Mouse (Mus musculus): Measurements from ENCODE around the gene Trappc12. TPM values are rescaled to one million over a fixed set of nuclear protein-coding genes. Genes with fewer than 3 reads are reported as not detected.
A peak's percentile ranks its signal among the peaks of the same experiment; 100 is the strongest.

The Trappc12 gene
- polyA plus RNA-seq, 1 experiment from 2014 or later: 42.3 TPM

DNA sequence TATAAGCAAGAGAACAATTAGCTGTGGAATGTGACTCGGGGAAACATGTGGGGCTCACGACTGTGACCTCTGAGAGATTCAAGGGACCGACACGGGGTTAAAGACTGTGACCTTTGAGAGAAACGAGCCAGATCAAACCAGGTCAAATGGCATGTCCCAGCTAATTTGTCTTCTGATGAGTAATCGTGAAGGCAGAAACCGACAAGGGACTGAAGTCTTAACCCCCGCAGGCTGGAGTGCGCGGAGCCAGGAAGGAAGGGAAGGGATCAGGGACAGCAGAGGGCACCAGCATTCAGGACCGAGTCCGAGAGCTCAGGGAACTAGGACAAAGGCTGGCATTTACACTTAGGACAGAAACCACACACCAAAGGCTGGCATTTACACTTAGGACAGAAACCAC is 45.9 kb downstream of the Trappc12 start:
- WGBS: 15% methylated on average over 12 of the region's 12 CpGs
- no peak overlapping the region for H3K4me2 ChIP-seq (replicated peaks)
- peaks cover 11% of the 10 kb centered on the region; the same call in 1 of the 2 replicates for H3K36me3 ChIP-seq
- no peak overlapping the region for H3K4me3 ChIP-seq (replicated peaks)
- no peak overlapping the region for H3K27ac ChIP-seq (replicated peaks)
- H3K27me3 ChIP-seq: no peaks in the 10 kb centered on the region
- H3K9ac ChIP-seq: no peak overlapping the region
- 0 out of 2 replicates have a peak, but pooled peaks cover 3% of the 10 kb centered on the region for H3K4me1 ChIP-seq
- ATAC-seq (ENCODE audit: insufficient number of reproducible peaks, low FRiP score, low TSS enrichment, low read depth): no peak
- H3K9me3 ChIP-seq (replicated peaks): no peaks in the 10 kb centered on the region

DNA sequence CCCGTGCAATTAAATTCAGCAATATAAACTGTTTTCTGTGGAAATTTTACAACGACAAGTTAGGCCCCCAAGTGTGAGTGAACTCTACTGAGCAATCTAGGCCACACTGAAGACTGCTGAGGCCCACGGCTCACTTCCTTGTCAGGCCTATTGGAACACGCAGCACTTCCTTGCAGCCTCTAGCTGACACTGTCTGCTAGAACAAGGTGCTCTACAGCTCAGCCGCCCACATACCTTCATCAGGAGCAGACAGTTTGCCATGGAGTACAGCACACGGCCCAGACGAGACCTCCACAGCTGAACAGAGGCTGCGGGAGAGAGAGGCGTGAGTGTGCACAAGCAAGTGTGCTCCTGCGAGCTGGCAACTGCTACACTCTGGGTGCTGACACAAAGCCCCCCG is 49.0 kb downstream of the Trappc12 start:
- no peak for ATAC-seq (ENCODE audit: insufficient number of reproducible peaks, low FRiP score, low TSS enrichment, low read depth)
- H3K4me2 ChIP-seq (replicated peaks): no peak overlapping the region
- no peak overlapping the region for H3K27ac ChIP-seq (replicated peaks)
- no peaks in the 10 kb centered on the region for H3K27me3 ChIP-seq
- WGBS: 81% methylated on average over 11 of the region's 11 CpGs
- no peaks in the 10 kb centered on the region for H3K9me3 ChIP-seq (replicated peaks)
- no peak overlapping the region for H3K4me3 ChIP-seq (replicated peaks)
- 0 out of 2 replicates have a peak, but pooled peaks cover 3% of the 10 kb centered on the region for H3K4me1 ChIP-seq
- H3K36me3 ChIP-seq: peaks cover 15% of the 10 kb centered on the region
- no peak overlapping the region for H3K9ac ChIP-seq

DNA sequence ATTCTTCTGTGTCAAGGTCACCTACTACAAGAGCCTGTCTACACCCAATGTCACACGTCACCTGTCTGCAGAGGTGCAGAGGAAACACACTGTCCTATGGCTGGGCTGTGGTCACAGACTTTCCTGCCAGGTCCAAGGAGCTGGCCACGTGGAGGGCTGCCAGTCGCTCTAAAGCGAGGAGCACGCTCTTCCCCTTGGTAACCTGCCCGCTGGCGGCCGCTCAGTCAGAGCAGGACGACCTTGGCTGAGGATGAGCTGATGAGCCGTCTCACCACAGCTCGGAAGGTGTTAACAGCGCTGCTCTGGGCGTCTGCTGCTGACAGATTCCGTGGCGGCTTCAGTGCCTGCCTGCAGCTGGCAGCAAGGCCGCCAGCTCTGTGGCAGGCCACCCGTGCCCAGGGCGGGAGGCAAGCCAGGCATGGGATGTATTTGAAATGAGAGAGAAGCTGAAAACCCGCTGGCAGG is 49.7 kb downstream of the Trappc12 start:
- WGBS: 76% methylated on average over 19 of the region's 19 CpGs
- ATAC-seq (ENCODE audit: insufficient number of reproducible peaks, low FRiP score, low TSS enrichment, low read depth): no peak
- Histone ChIP-seq H3K9me3 (replicated peaks) (no peaks in the 10 kb centered on the region), H3K27ac (replicated peaks) (no peak overlapping the region), H3K4me1 (0 out of 2 replicates have a peak, but pooled peaks cover 3% of the 10 kb centered on the region), H3K36me3 (peaks cover 22% of the 10 kb centered on the region), H3K27me3 (no peaks in the 10 kb centered on the region), H3K9ac (no peak overlapping the region), H3K4me3 (replicated peaks) (no peak overlapping the region), H3K4me2 (replicated peaks) (no peak overlapping the region)

DNA sequence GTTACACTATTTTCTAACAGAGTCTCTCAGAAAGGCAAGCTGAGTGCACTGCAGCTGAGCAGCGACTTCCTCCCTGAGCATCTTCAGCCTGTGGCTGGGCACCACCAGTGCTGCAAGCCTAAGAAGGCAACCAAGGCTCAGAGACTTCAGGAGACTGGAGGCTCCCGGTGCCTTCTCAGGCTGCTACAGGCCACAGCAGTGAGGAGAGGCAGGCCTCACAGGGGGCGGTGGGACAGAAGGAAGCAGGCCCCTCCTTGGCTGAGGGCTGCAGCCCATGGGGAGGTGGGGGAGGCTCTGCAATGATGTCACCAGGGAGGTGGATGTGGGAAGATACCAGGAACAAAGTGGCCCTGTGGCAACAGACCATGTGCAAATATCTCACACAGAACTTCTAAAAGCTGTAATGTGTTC is 50.2 kb downstream of the Trappc12 start:
- Histone ChIP-seq H3K36me3 (peaks cover 27% of the 10 kb centered on the region), H3K27me3 (no peaks in the 10 kb centered on the region), H3K4me1 (0 out of 2 replicates have a peak, but pooled peaks cover 3% of the 10 kb centered on the region), H3K4me3 (replicated peaks) (no peak overlapping the region), H3K9ac (no peak overlapping the region), H3K4me2 (replicated peaks) (no peak overlapping the region), H3K27ac (replicated peaks) (peak overlapping the region; percentile 66), H3K9me3 (replicated peaks) (no peaks in the 10 kb centered on the region)
- peak; percentile 32; the same call in 1 of the 2 replicates for ATAC-seq (ENCODE audit: insufficient number of reproducible peaks, low FRiP score, low TSS enrichment, low read depth)
- 39% methylated on average over 3 of the region's 3 CpGs for WGBS

DNA sequence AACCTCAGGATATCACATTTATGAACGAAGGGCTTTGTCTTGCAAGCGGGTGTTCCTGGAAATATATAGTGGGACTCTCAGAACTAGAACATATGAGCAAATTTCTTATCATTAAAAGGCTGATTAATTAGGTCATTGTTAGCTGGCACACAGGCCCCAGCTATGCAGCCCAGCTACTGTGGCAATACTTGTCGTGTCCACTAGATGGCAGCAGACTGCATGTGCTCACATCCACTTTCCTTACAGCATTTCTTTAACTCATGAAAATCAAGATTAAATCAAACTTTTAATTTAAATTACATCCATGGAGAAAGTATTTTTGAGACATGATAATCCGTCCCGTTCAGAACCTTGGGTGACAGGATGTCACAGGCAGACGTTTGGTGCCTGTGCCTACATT is 50.6 kb downstream of the Trappc12 start:
- H3K27me3 ChIP-seq: no peaks in the 10 kb centered on the region
- ATAC-seq (ENCODE audit: insufficient number of reproducible peaks, low FRiP score, low TSS enrichment, low read depth): no peak
- 8% methylated on average over 6 of the region's 6 CpGs for WGBS
- 0 out of 2 replicates have a peak, but pooled peaks cover 3% of the 10 kb centered on the region for H3K4me1 ChIP-seq
- peaks cover 27% of the 10 kb centered on the region for H3K36me3 ChIP-seq
- H3K4me3 ChIP-seq (replicated peaks): no peak overlapping the region
- no peaks in the 10 kb centered on the region for H3K9me3 ChIP-seq (replicated peaks)
- H3K27ac ChIP-seq (replicated peaks): peak overlapping the region; percentile 66; the same call in 1 of the 2 replicates
- no peak overlapping the region for H3K4me2 ChIP-seq (replicated peaks)
- H3K9ac ChIP-seq: no peak overlapping the region

DNA sequence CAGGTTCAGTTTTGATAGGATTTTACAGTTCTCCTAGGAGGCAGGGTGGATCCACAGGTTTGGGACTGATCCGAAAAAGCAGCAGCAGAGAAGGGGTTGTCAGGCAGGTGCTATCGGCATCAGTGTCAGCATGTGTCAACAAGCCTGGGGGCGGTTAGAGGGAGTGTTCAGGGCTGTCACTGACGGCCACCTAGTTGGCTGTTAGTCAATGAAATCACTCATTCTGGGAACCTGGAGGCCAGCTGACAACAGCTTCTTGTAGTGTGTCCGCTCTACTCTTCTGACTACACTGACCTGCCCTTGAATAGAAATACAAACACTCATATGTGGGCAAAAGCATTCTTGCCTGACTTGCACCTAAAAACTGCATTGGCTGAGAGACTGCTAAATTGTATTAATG is 51.2 kb downstream of the Trappc12 start:
- no peaks in the 10 kb centered on the region for H3K27me3 ChIP-seq
- H3K4me1 ChIP-seq: 0 out of 2 replicates have a peak, but pooled peaks cover 3% of the 10 kb centered on the region
- H3K9ac ChIP-seq: no peak overlapping the region
- H3K4me3 ChIP-seq (replicated peaks): no peak overlapping the region
- H3K4me2 ChIP-seq (replicated peaks): no peak overlapping the region
- H3K9me3 ChIP-seq (replicated peaks): no peaks in the 10 kb centered on the region
- H3K27ac ChIP-seq (replicated peaks): no peak overlapping the region
- peaks cover 27% of the 10 kb centered on the region for H3K36me3 ChIP-seq
- WGBS: 58% methylated on average over 5 of the region's 5 CpGs
- ATAC-seq (ENCODE audit: insufficient number of reproducible peaks, low FRiP score, low TSS enrichment, low read depth): no peak

DNA sequence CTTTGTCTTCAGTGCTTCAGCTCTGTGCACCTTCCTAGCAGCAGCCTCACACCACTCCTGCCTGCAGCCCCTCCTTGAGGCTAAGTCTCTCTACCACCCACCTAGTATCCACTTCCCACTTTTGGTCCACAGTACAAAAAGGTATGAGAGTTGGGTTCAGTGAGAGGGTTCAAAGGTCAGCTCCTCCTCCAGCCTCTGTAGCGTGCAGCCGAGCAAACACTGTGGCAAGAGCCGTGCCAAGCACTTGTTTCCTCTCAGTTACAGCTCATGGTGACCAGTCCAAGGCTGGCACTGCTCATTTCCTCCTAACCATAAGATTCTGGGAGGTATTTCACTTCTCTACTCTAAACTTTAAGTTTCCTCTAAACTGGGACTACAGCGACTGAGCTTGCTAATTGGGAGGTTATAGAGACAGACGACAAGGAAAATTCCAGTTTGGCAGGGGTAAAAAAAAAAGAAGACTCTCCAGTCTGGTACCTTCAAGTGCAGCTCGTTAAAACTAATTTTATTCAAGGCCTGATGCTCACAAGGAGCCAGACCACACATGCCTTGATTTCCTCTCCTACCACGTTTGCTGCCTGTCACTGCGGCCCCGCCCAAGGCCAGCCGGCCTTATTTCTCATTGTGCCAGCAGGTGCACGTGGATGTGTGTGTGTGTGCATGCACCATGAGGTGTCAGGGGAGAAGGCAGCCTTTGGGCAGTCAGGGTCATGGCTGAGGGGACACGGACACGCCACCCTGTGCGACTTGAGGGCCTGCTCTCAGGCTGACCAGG is 52.3 kb downstream of the Trappc12 start:
- 68% methylated on average over 14 of the region's 14 CpGs for WGBS
- Histone ChIP-seq H3K4me1 (0 out of 2 replicates have a peak, but pooled peaks cover 3% of the 10 kb centered on the region), H3K27me3 (no peaks in the 10 kb centered on the region), H3K27ac (replicated peaks) (no peak overlapping the region), H3K36me3 (peaks cover 21% of the 10 kb centered on the region), H3K4me3 (replicated peaks) (no peak overlapping the region), H3K9me3 (replicated peaks) (no peaks in the 10 kb centered on the region), H3K9ac (no peak overlapping the region), H3K4me2 (replicated peaks) (no peak overlapping the region)
- no peak for ATAC-seq (ENCODE audit: insufficient number of reproducible peaks, low FRiP score, low TSS enrichment, low read depth)

DNA sequence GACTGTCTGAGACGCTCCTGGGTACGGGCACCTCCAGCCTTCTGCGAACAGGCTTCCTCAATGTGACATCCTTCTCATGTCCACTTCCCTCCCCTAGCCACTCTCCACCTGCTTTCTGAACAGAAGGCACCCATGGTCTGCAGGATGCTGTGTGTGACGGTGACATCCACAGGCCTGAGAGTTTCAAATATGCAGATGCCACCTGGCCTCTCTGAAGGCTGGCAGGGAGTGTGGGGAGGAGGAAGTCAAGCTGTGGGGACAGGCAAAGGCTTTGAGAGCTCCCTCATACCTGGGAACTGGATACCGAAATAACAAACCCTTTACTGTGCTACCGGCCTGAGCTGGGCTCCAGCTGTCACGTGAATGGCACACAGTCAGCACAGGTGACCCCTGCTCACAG is 55.5 kb downstream of the Trappc12 start:
- Histone ChIP-seq H3K27ac (replicated peaks) (no peak overlapping the region), H3K4me3 (replicated peaks) (no peak overlapping the region), H3K9me3 (replicated peaks) (no peaks in the 10 kb centered on the region), H3K4me2 (replicated peaks) (no peak overlapping the region), H3K36me3 (peaks cover 43% of the 10 kb centered on the region), H3K9ac (no peak overlapping the region), H3K4me1 (no peaks in the 10 kb centered on the region), H3K27me3 (no peaks in the 10 kb centered on the region)
- ATAC-seq (ENCODE audit: insufficient number of reproducible peaks, low FRiP score, low TSS enrichment, low read depth): no peak
- 91% methylated on average over 7 of the region's 7 CpGs for WGBS

DNA sequence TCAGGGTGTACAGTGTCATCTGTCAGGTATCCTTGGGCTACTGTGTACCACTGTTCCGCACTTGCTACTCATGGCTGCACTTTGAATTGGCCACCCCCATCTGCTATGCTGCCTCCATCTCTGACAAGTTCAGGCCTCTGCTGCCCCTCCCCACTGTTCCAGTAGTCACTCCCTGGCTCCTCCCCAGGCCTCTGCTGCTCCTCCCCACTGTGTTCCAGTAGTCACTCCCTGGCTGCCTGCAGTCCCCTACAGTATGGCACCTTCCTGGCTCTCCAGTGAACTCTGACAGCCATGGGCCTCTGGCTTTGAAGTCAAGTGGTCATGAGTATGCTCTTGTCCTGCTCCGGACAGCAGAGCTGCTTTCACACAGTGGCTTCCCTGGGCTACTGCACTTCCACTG is 56.0 kb downstream of the Trappc12 start:
- WGBS: 89% methylated on average over 2 of the region's 2 CpGs
- H3K4me1 ChIP-seq: no peaks in the 10 kb centered on the region
- no peak overlapping the region for H3K27ac ChIP-seq (replicated peaks)
- no peak for ATAC-seq (ENCODE audit: insufficient number of reproducible peaks, low FRiP score, low TSS enrichment, low read depth)
- H3K4me3 ChIP-seq (replicated peaks): no peak overlapping the region
- H3K9me3 ChIP-seq (replicated peaks): no peaks in the 10 kb centered on the region
- H3K36me3 ChIP-seq: peaks cover 48% of the 10 kb centered on the region
- no peak overlapping the region for H3K4me2 ChIP-seq (replicated peaks)
- H3K27me3 ChIP-seq: no peaks in the 10 kb centered on the region
- H3K9ac ChIP-seq: no peak overlapping the region

DNA sequence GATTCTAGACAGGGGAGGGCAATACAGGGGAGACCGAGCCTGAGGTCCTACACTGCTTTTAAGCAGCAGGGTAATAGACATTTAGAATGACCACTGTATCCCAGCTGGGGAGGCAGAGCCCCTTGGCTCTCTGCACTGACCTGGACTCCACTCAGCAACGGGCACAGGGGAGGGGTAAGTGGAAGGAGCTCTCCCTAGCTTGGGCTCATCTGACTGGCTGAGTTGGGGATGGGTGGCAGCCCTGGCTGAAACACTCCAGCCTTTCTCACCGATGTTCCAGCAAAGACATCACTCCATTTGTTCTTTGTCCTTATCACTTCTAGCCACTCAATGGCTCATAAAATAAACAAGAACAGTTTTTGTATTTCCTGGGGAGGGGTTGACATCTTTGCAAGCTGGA is 56.5 kb downstream of the Trappc12 start:
- no peak overlapping the region for H3K4me3 ChIP-seq (replicated peaks)
- no peaks in the 10 kb centered on the region for H3K4me1 ChIP-seq
- no peak overlapping the region for H3K9ac ChIP-seq
- WGBS: 82% methylated on average over 3 of the region's 3 CpGs
- no peak overlapping the region for H3K4me2 ChIP-seq (replicated peaks)
- H3K27me3 ChIP-seq: no peaks in the 10 kb centered on the region
- no peak for ATAC-seq (ENCODE audit: insufficient number of reproducible peaks, low FRiP score, low TSS enrichment, low read depth)
- no peak overlapping the region for H3K27ac ChIP-seq (replicated peaks)
- peaks cover 50% of the 10 kb centered on the region for H3K36me3 ChIP-seq
- H3K9me3 ChIP-seq (replicated peaks): no peaks in the 10 kb centered on the region

DNA sequence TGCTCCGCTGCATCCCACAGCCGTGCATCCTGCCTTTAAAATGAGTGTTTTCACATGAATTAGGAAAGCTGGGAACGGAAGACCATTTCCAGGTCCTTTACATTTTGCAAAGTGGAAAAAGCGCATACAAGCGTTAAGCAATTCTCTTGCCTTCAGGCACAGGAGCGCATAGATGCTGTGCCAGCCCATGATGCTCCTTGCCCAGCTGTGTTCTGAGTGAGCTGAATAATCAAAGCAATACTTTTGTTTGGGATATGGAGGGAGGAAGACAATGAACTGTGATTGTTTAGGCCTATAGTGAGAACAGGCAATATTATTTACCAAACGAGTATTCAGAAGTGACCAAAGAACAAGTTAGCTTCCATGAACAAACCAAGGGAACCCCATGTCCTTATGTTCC is 59.5 kb downstream of the Trappc12 start:
- H3K4me3 ChIP-seq (replicated peaks): no peak overlapping the region
- no peak overlapping the region for H3K27ac ChIP-seq (replicated peaks)
- no peak overlapping the region for H3K9ac ChIP-seq
- peaks cover 36% of the 10 kb centered on the region for H3K36me3 ChIP-seq
- ATAC-seq (ENCODE audit: insufficient number of reproducible peaks, low FRiP score, low TSS enrichment, low read depth): no peak
- H3K27me3 ChIP-seq: no peaks in the 10 kb centered on the region
- H3K9me3 ChIP-seq (replicated peaks): no peaks in the 10 kb centered on the region
- H3K4me1 ChIP-seq: no peaks in the 10 kb centered on the region
- no peak overlapping the region for H3K4me2 ChIP-seq (replicated peaks)
- WGBS: 87% methylated on average over 7 of the region's 7 CpGs

DNA sequence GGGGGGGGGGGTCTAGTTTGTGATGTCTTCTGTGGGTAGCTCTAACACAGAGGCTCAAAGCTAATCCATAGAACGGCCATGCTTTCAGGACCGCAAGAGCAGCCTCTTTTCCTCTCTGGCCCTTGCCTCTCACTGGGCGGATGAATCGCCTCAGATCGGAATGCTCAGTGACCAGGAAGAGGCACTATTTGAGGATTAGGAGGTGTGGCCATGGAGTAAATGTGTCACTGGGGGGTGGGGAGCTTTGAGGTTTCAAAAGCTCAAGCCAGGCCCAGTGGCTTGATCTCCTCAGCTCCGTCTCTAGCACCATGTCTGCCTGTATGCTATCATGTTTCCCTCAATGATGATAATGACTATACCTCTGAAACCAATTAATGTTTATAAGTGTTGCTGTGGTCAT is 61.3 kb downstream of the Trappc12 start:
- WGBS: 83% methylated on average over 6 of the region's 6 CpGs
- Histone ChIP-seq H3K9ac (no peak overlapping the region), H3K27me3 (no peaks in the 10 kb centered on the region), H3K4me2 (replicated peaks) (no peak overlapping the region), H3K27ac (replicated peaks) (no peak overlapping the region), H3K4me1 (no peaks in the 10 kb centered on the region), H3K4me3 (replicated peaks) (no peak overlapping the region), H3K9me3 (replicated peaks) (no peaks in the 10 kb centered on the region), H3K36me3 (peaks cover 31% of the 10 kb centered on the region)
- ATAC-seq (ENCODE audit: insufficient number of reproducible peaks, low FRiP score, low TSS enrichment, low read depth): no peak
